Mouse (Mus musculus) MEL (cell line): ENCODE data around the gene D17H6S53E. TPM values are rescaled to one million over a fixed set of nuclear protein-coding genes. Genes with fewer than 3 reads are reported as not detected.

Experiments used
- DNase-seq: peaks from one replicate; pipeline ENCODE4 v3.0.0; 2011; ENCODE audit warnings: low read depth, low spot score
- H3K27ac ChIP-seq: 2 replicates; pipeline ENCODE4 v1.5.1; 2012; ENCODE audit warnings: low read depth, mild to moderate bottlenecking, control low read depth, low read length, moderate library complexity; ENCODE audit not compliant: control insufficient read depth
- H3K27me3 ChIP-seq, 2 experiments: fragments of 150-350 bp in 1 of 2; sonication (generic) in 1 of 2; 2 replicates each; pipeline ENCODE4 v1.6.1; 2012; ENCODE audit warnings: low read length in 2 of 2, mild to moderate bottlenecking in 2 of 2, improper control_type of control experiment in 1 of 2, moderate library complexity in 1 of 2; ENCODE audit not compliant: insufficient read depth in 2 of 2, control insufficient read depth in 1 of 2
- H3K36me3 ChIP-seq, 2 experiments: 2 replicates each; pipeline ENCODE4 v1.6.1; 2012 to 2014; ENCODE audit warnings: low read length in 2 of 2, improper control_type of control experiment in 1 of 2, inconsistent platforms in 1 of 2, mild to moderate bottlenecking in 1 of 2; ENCODE audit not compliant: insufficient read depth in 2 of 2, control insufficient read depth in 1 of 2
- H3K4me1 ChIP-seq, 2 experiments: fragments of 150-350 bp in 1 of 2; sonication (generic) in 1 of 2; 2 replicates each; pipeline ENCODE4 v1.6.1; 2012; ENCODE audit warnings: low read length in 2 of 2, improper control_type of control experiment in 1 of 2, mild to moderate bottlenecking in 1 of 2; ENCODE audit not compliant: insufficient read depth in 2 of 2, control insufficient read depth in 1 of 2
- H3K4me3 ChIP-seq, 2 experiments: fragments of 150-350 bp in 1 of 2; sonication (generic) in 1 of 2; 2 replicates each; pipeline ENCODE4 v1.5.1; 2012; ENCODE audit warnings: low read depth in 2 of 2, low read length in 2 of 2, mild to moderate bottlenecking in 2 of 2, moderate library complexity in 2 of 2, control low read depth in 1 of 2, improper control_type of control experiment in 1 of 2; ENCODE audit not compliant: control insufficient read depth in 1 of 2, insufficient read depth in 1 of 2
- H3K79me2 ChIP-seq: 2 replicates; pipeline ENCODE4 v1.6.1; 2012; ENCODE audit warnings: mild to moderate bottlenecking, low read length, moderate library complexity; ENCODE audit not compliant: control insufficient read depth, poor library complexity, insufficient read depth
- H3K9ac ChIP-seq: 2 replicates; pipeline ENCODE4 v1.6.1; 2012; ENCODE audit warnings: low read depth, mild to moderate bottlenecking, control low read depth, low read length, moderate library complexity; ENCODE audit not compliant: control insufficient read depth, poor library complexity, severe bottlenecking
- H3K9me3 ChIP-seq: fragments of 150-350 bp; sonication (generic); replicated peaks from 2 replicates; pipeline ENCODE4 v1.6.1; 2012; ENCODE audit warnings: mild to moderate bottlenecking, low read length, improper control_type of control experiment, moderate library complexity; ENCODE audit not compliant: insufficient read depth
- BHLHE40 ChIP-seq: IDR thresholded peaks from 2 replicates; pipeline ENCODE4 v1.6.1; 2012; ENCODE audit warnings: low read depth, mild to moderate bottlenecking, inconsistent platforms, low read length, improper control_type of control experiment, borderline replicate concordance
- CHD1 ChIP-seq: IDR thresholded peaks from 2 replicates; pipeline ENCODE4 v1.6.1; 2012; ENCODE audit warnings: low read depth, mild to moderate bottlenecking, inconsistent platforms, low read length, improper control_type of control experiment
- CHD2 ChIP-seq: IDR thresholded peaks from 2 replicates; pipeline ENCODE4 v1.6.1; 2011; ENCODE audit warnings: low read length, improper control_type of control experiment
- ELF1 ChIP-seq: IDR thresholded peaks from 2 replicates; pipeline ENCODE4 v1.6.1; 2014; ENCODE audit warnings: low read depth, mild to moderate bottlenecking, inconsistent platforms, low read length, improper control_type of control experiment, moderate library complexity
- GABPA ChIP-seq: IDR thresholded peaks from 2 replicates; pipeline ENCODE4 v1.6.1; 2012; ENCODE audit warnings: low read depth, mild to moderate bottlenecking, inconsistent platforms, low read length, improper control_type of control experiment, moderate library complexity
- GATA1 ChIP-seq: IDR thresholded peaks from 2 replicates; pipeline ENCODE4 v1.6.1; 2011; ENCODE audit warnings: low read depth, low read length, improper control_type of control experiment
- HCFC1 ChIP-seq: IDR thresholded peaks from 2 replicates; pipeline ENCODE4 v1.6.1; 2012; ENCODE audit warnings: low read depth, mild to moderate bottlenecking, inconsistent platforms, low read length, improper control_type of control experiment, moderate library complexity
- JUND ChIP-seq: IDR thresholded peaks from 2 replicates; pipeline ENCODE4 v1.6.1; 2011; ENCODE audit warnings: low read depth, mild to moderate bottlenecking, improper control_type of control experiment, low read length
- KAT2A ChIP-seq: conservative IDR thresholded peaks from 2 replicates; pipeline ENCODE4 v1.6.1; 2012; ENCODE audit warnings: low read depth, low read length, improper control_type of control experiment, inconsistent platforms
- MAFK ChIP-seq: IDR thresholded peaks from 2 replicates; pipeline ENCODE4 v1.6.1; 2011; ENCODE audit warnings: low read depth, mild to moderate bottlenecking, low read length, improper control_type of control experiment, borderline replicate concordance
- MAX ChIP-seq: IDR thresholded peaks from 2 replicates; pipeline ENCODE4 v1.6.1; 2011; ENCODE audit warnings: low read length, improper control_type of control experiment
- MAZ ChIP-seq: IDR thresholded peaks from 2 replicates; pipeline ENCODE4 v1.6.1; 2012; ENCODE audit warnings: low read depth, mild to moderate bottlenecking, inconsistent platforms, low read length, improper control_type of control experiment
- MXI1 ChIP-seq: IDR thresholded peaks from 2 replicates; pipeline ENCODE4 v1.6.1; 2011; ENCODE audit warnings: mild to moderate bottlenecking, low read depth, low read length, improper control_type of control experiment
- MYB ChIP-seq: IDR thresholded peaks from 2 replicates; pipeline ENCODE4 v1.6.1; 2011; ENCODE audit warnings: mild to moderate bottlenecking, low read depth, low read length, improper control_type of control experiment
- NELFE ChIP-seq: IDR thresholded peaks from 2 replicates; pipeline ENCODE4 v1.6.1; 2011; ENCODE audit warnings: low read depth, low read length, improper control_type of control experiment
- NRF1 ChIP-seq: IDR thresholded peaks from 2 replicates; pipeline ENCODE4 v1.6.1; 2014; ENCODE audit warnings: low read depth, mild to moderate bottlenecking, inconsistent platforms, low read length, improper control_type of control experiment, moderate library complexity; ENCODE audit not compliant: poor library complexity, insufficient read depth, severe bottlenecking
- POLR2A ChIP-seq, 2 experiments: IDR thresholded peaks; 2 replicates each; pipeline ENCODE4 v1.6.1; 2011 to 2012; ENCODE audit warnings: low read length in 2 of 2, mild to moderate bottlenecking in 2 of 2, control low read depth in 1 of 2, improper control_type of control experiment in 1 of 2, low read depth in 1 of 2, moderate library complexity in 1 of 2; ENCODE audit not compliant: control insufficient read depth in 1 of 2, insufficient read depth in 1 of 2, poor library complexity in 1 of 2
- POLR2AphosphoS5 ChIP-seq: IDR thresholded peaks from 2 replicates; pipeline ENCODE4 v1.6.1; 2012; ENCODE audit warnings: low read depth, borderline replicate concordance, mild to moderate bottlenecking, inconsistent platforms, low read length, moderate library complexity, mixed read lengths
- RCOR1 ChIP-seq: IDR thresholded peaks from 2 replicates; pipeline ENCODE4 v1.6.1; 2012; ENCODE audit warnings: low read depth, mild to moderate bottlenecking, inconsistent platforms, low read length, improper control_type of control experiment
- SIN3A ChIP-seq: IDR thresholded peaks from 2 replicates; pipeline ENCODE4 v1.6.1; 2012; ENCODE audit warnings: low read length, improper control_type of control experiment, inconsistent platforms
- SMC3 ChIP-seq: IDR thresholded peaks from 2 replicates; pipeline ENCODE4 v1.6.1; 2011; ENCODE audit warnings: low read depth, low read length, improper control_type of control experiment
- TAL1 ChIP-seq: IDR thresholded peaks from 2 replicates; pipeline ENCODE4 v1.6.1; 2012; ENCODE audit warnings: mild to moderate bottlenecking, inconsistent platforms, low read length, moderate library complexity, mixed read lengths
- USF1 ChIP-seq: IDR thresholded peaks from 2 replicates; pipeline ENCODE4 v1.6.1; 2014; ENCODE audit warnings: low read depth, mild to moderate bottlenecking, inconsistent platforms, low read length, improper control_type of control experiment, moderate library complexity
- USF2 ChIP-seq, 2 experiments: IDR thresholded peaks; 2 replicates each; pipeline ENCODE4 v1.6.1; 2011 to 2012; ENCODE audit warnings: improper control_type of control experiment in 2 of 2, low read length in 2 of 2, borderline replicate concordance in 1 of 2, inconsistent platforms in 1 of 2, low read depth in 1 of 2, mild to moderate bottlenecking in 1 of 2; ENCODE audit not compliant: insufficient read depth in 1 of 2
- ZC3H11A ChIP-seq: IDR thresholded peaks from 2 replicates; pipeline ENCODE4 v1.6.1; 2012; ENCODE audit warnings: low read depth, mild to moderate bottlenecking, inconsistent platforms, low read length, improper control_type of control experiment
- ZKSCAN1 ChIP-seq: IDR thresholded peaks from 2 replicates; pipeline ENCODE4 v1.6.1; 2012; ENCODE audit warnings: low read depth, mild to moderate bottlenecking, inconsistent platforms, low read length, improper control_type of control experiment, moderate library complexity
- ZMIZ1 ChIP-seq: IDR thresholded peaks from 2 replicates; pipeline ENCODE4 v1.6.1; 2012; ENCODE audit warnings: low read depth, mild to moderate bottlenecking, inconsistent platforms, low read length, improper control_type of control experiment, moderate library complexity
- polyA plus RNA-seq, 2 experiments: library from polyadenylated mRNA; stranded (reverse) in 1 of 2; unstranded in 1 of 2; fragments of >175 nt in 1 of 2; fragments of >200 nt in 1 of 2; gene quantifications; 2 replicates each; pipeline versions ENCODE4 v1.2.1 to v1.2.4; 2012; ENCODE audit warnings: low replicate concordance in 2 of 2, low read depth in 1 of 2; ENCODE audit not compliant: insufficient read length in 2 of 2, insufficient read depth in 1 of 2, missing spikeins in 1 of 2
- total RNA-seq: library from RNA; depleted of rRNA; stranded (reverse); fragments of 300-350 nt; gene quantifications from 2 replicates; pipeline ENCODE4 v1.2.3, GENCODE M21; 2012

Gene D17H6S53E
- total and polyA plus RNA-seq, 3 experiments = 11.6 to 13.6 TPM; not detected in 1

GRCm38 (mm10) chr17:35135591-35136320, 9.6 kb downstream of the D17H6S53E start:
- peak; percentile 83 for DNase-seq
- H3K27ac ChIP-seq = peak overlapping the region; percentile 99
- peaks cover 0 to 13% of the 10 kb centered on the region in 2 experiments; a peak in 2 of 4 replicates for H3K4me1 ChIP-seq
- peak overlapping the region; percentile 28 to 99 for H3K4me3 ChIP-seq
- H3K36me3 ChIP-seq = peaks cover 0 to 18% of the 10 kb centered on the region in 2 experiments
- H3K9ac ChIP-seq = peak overlapping the region; percentile 99
- no peaks in the 10 kb centered on the region for H3K27me3 ChIP-seq
- H3K79me2 ChIP-seq = peaks cover 40% of the 10 kb centered on the region
- H3K9me3 ChIP-seq = no peaks in the 10 kb centered on the region
- TF ChIP-seq ZMIZ1 (no peak), JUND (no peak), MAFK (no peak), GATA1 (no peak), USF1 (no peak), ELF1 (no peak; the same call in 1 of the 2 replicates), MYB (no peak), HCFC1 (no peak), NELFE (no peak), KAT2A (no peak), BHLHE40 (no peak; the same call in 1 of the 2 replicates), POLR2AphosphoS5 (no peak), SMC3 (no peak), CHD1 (no peak), GABPA (no peak), MXI1 (peak; percentile 87; the same call in 1 of the 2 replicates), SIN3A (no peak; the same call in 1 of the 2 replicates), ZC3H11A (no peak), POLR2A (IDR thresholded peaks at IDR 0.05; ENCODE audit: control insufficient read depth in 1 of 2, insufficient read depth in 1 of 2, low read depth in 1 of 2, low read length in 2 of 2, poor library complexity in 1 of 2) (0 out of 4 replicates have a peak, but pooled peaks of 1 of the 2 experiments have one; percentile 12), CHD2 (no peak), USF2 (IDR thresholded peaks at IDR 0.05; ENCODE audit: borderline replicate concordance in 1 of 2, insufficient read depth in 1 of 2, low read depth in 1 of 2, low read length in 2 of 2) (no peak), RCOR1 (no peak), ZKSCAN1 (no peak), NRF1 (peak; percentile 75), MAX (no peak; the same call in 1 of the 2 replicates), MAZ (peak; percentile 54; the same call in 1 of the 2 replicates), TAL1 (no peak)
- TF ChIP-seq, all 39 proteins: peak for 4
